Mouse (Mus musculus) left cerebral cortex, postnatal 25 days (tissue): Measurements from ENCODE around the gene Ispd. TPM values are rescaled to one million over a fixed set of nuclear protein-coding genes. Genes with fewer than 3 reads are reported as not detected.

Source experiments
- DNase-seq, 2 experiments: peaks; one replicate each; pipeline ENCODE4 v3.0.0; 2022; ENCODE audit warnings: low spot score in 2 of 2, mixed read lengths in 1 of 2
- intact Hi-C: fragments of 180-260 bp; cut with DNase I; formaldehyde crosslinking; loops from one replicate; pipeline ENCODE4 v1.15.1; 2025
- total RNA-seq, 2 experiments: library from RNA; stranded (reverse); gene quantifications; 2 replicates each; pipeline ENCODE4 v1.2.3; 2021

The Ispd gene
- total RNA-seq, 2 experiments from 2014 or later, result 11.4 to 11.6 TPM

GRCm38 (mm10) chr12:36534589-36534988, 153.3 kb downstream of the Ispd start:
- peak in 1 of 2 experiments; percentile 42 for DNase-seq
- intact Hi-C loops, result no loop called here

- DNase-seq, result no peak
- intact Hi-C loops, result no loop called here
Observed at GRCm38 (mm10) chr12:36545318-36545717, 164.1 kb downstream of the Ispd start.

DNA sequence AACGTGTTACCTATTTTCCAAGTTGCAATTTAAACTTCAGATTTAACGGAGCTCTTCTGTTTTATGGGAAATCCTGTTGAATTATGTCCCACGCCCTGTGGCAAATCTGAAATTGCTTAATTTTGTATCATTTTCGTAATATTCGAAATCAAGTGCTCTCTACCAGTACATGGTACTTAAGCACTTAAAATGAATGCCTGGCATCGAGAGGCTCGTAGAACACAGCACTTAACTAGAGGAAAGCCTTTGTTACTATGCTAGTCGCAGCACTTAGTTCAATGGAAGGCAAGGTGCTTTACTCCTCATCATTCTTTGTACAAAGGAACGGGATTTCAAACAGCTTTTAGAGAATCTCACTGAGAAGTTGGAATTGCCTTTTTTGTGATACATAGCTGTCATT, 168.2 kb downstream of the Ispd start:
- no peak for DNase-seq
- intact Hi-C loops, result no loop called here

GRCm38 (mm10) chr12:36554697-36555096, 173.4 kb downstream of the Ispd start:
- intact Hi-C loops, result no loop called here
- no peak for DNase-seq

GRCm38 (mm10) chr12:36564146-36564545, 182.9 kb downstream of the Ispd start:
- intact Hi-C loops, result no loop called here
- DNase-seq, result no peak

GRCm38 (mm10) chr12:36566974-36567373, 185.7 kb downstream of the Ispd start:
- intact Hi-C loops, result no loop called here

GRCm38 (mm10) chr12:36570414-36571095, 189.3 kb downstream of the Ispd start:
- intact Hi-C loops, result no loop called here
- DNase-seq, result no peak

More at GRCm38 (mm10) chr12:36566974-36567373, 185.7 kb downstream of the Ispd start:
- no peak for DNase-seq

DNA sequence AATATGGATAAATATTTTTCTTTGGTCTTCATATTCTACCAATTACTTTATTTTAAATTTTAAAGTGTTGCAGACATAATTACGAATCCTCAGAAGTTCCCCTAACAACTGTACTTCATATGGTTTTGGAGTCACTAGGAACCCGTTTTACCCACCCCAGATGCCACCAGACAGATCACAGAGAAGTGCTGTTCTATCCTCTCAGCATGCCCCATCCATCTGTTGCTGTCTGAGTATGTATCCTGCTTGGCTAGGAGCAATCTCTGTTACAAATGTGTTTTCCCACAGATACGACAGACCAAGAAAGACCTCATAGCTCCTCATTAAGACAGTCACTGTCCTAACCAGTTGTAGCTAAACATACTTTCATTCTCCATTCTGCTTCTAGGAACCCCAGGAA, 203.6 kb downstream of the Ispd start:
- DNase-seq, result no peak
- intact Hi-C loops, result no loop called here

- no peak for DNase-seq
- intact Hi-C loops, result no loop called here
Observed at GRCm38 (mm10) chr12:36597539-36598250, 216.4 kb downstream of the Ispd start.

GRCm38 (mm10) chr12:36621960-36622736, 240.9 kb downstream of the Ispd start:
- no peak for DNase-seq
- intact Hi-C loops, result no loop called here

- intact Hi-C loops, result no loop called here
- DNase-seq, result no peak
Observed at GRCm38 (mm10) chr12:36627204-36627603, 246.0 kb downstream of the Ispd start.

DNA sequence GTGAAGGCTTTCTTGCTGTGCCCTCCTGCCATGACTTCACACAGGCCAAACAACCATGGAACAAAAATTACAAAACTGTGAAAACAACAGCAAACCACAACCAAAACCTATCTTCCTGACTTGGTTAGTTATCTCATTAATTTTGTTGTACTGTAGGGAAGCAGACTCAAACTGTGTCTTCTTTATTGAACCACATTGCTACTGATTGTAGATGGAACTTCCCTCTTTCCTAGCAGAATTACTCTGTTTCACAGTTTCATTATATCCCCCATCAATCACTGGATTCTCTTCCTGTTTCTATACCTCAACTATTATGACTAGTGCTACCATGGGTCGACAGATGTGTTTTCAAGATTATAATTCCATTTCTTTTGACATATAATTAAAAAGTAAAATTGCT, 251.2 kb downstream of the Ispd start:
- intact Hi-C loops, result no loop called here
- no peak for DNase-seq

DNA sequence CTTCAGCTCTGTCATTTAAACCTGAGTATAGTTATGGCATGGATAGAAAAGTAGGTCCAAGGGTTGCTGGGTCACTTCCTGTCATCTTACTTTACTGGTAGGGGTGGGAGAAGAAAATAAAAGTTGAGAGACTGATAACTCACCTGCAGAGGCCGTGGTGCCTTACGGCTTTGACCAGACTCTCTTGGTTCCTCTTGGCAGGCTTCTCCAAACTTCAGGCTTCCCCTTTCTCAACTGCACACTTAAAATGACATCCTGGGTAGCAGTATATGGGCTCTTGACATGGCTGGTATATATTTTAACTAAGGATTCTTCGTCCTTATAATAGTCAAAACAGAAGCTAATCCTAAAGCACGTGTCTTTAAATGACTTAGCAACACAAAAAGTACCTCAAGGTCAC, 266.3 kb downstream of the Ispd start:
- no peak for DNase-seq
- intact Hi-C loops, result no loop called here

DNA sequence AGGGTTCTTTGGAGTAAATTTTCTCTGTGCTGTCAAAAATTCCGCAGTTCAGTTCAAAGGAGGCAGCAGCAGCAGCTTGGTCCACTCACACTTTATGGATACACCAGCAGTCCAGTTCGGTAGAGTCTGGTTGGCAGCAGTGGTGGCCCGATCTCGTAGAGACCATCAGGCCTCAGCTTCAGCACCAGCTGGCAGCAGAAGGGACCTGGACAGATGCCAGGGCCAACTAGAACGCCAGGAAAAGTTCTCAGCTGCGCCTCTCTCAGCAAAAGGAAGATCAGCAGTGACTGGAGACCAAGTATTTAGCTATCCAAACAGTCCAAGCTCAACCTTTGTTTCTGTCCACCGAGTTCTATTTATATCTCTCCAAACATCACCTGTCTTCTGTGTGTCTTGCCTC, 281.2 kb downstream of the Ispd start:
- peak; percentile 16 to 24 for DNase-seq
- intact Hi-C loops, result no loop called here

GRCm38 (mm10) chr12:36664783-36665182, 283.5 kb downstream of the Ispd start:
- DNase-seq, result no peak
- intact Hi-C loops, result no loop called here

GRCm38 (mm10) chr12:36666771-36667170, 285.5 kb downstream of the Ispd start:
- intact Hi-C loops, result no loop called here
- DNase-seq, result no peak

DNA sequence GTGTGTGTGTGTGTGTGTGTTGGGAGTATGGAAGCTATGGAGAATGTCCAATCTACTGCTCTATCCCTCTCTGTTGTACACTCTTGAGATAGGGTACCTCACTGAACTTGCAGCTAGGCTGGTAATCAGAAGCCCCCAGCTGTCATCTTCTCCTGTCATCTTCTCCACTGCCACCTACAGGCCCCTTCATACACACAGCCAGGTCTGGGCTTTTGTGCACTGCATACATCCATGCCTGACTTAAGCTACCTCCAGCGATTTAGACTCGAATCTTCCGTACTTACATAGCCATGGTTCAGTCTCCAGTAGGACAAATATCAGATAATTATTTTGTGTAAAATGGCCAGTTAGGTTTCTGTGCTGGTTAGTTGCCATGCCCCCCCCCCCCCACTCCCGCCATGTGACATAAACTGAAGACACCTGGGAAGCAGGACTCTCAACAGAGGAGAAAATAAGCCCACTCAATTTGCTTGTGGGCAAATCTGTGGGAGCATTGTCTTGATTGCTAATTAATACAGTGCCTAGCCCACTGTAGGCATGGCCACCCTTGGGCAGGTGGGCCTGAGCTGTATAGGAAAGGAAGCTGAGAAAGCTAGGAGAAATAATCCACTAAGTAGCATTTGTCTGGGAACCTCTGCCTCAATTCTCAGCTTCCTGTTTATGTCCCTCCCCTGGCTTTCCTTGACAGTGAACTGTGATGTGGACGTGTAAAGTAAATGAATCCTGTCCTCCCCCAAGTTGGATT, 289.1 kb downstream of the Ispd start:
- intact Hi-C loops, result loop anchor here (5.0 kb wide), 1 partner anchor 773 kb away; no protein-coding TSS in a partner anchor
- no peak for DNase-seq

DNA sequence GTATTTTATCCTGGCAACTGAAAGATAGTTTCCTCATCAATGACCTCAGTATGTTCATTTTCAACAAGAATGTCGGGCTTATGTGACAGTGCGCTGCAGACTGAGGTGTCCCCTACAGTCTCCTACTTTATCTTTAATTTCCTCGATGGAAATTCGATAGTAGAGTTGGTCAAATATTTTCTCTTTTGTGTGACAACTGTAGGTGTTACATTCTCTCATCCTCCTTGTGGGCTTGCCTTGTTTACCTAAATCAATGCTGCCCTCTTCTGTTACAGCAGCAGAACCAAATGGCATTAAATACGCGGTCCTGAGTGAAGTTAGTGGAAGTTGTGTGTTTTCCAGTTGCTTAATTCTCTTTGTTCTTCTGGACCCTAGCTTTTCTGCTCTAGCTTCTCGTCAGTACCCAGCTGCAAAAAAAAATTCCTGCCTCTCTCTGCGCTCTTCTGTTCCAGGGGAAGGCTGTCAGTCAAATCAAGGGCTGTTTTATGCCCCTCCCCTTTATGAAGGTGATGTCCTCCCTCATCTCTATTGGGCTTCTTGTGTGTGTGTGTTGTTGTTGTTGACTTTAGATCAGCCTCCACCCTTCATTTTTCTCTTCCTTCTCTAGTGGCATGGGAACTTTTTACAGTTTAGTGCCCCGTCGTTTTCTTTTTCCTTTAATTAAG, 289.8 kb downstream of the Ispd start:
- intact Hi-C loops, result loop anchor here (5.0 kb wide), 1 partner anchor 774 kb away; no protein-coding TSS in a partner anchor
- peak; percentile 18 to 45 for DNase-seq

DNA sequence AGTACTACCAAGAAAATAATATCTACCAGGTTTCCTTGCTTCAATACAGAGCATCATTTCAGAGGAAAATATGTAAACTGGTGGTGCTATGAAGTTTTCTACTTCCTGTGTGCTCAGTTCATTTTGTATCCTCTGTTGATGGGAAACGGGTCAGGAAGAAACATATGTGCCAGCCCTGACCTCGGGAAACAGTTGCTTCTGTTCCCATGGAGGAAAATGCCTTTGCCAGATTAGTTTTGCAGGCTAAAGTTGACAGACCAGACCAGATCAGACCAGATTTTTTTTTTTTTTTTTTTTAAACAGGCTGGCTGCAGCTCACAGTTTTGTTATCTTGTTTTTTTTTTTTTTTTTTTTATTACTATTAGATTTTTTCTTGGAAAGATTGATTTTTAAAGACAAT, 293.2 kb downstream of the Ispd start:
- intact Hi-C loops, result loop anchor here (5.0 kb wide), 1 partner anchor 777 kb away; no protein-coding TSS in a partner anchor
- no peak for DNase-seq
